Mouse (Mus musculus) heart, postnatal 0 days (tissue): ENCODE data around the gene Grin2a.

ENCODE experiments used
- CTCF ChIP-seq: IDR thresholded peaks from 2 replicates; pipeline ENCODE4 v1.5.1; 2016; ENCODE audit warnings: antibody characterized with exemption, control low read depth, low read depth
- EP300 ChIP-seq: IDR thresholded peaks from 2 replicates; pipeline ENCODE4 v1.6.1; 2016; ENCODE audit warnings: antibody characterized with exemption, low read depth

- TF ChIP-seq CTCF (no peak), EP300 (no peak)
These were observed 238.5 kb downstream of the Grin2a start for GRCm38 (mm10) chr16:9756849-9757248.
